Mouse (Mus musculus) liver, embryonic 14.5 days (tissue): ENCODE measurements around the gene Yy2.

Experiments used
- CTCF ChIP-seq: IDR thresholded peaks from 2 replicates; pipeline ENCODE4 v1.5.1; 2016; ENCODE audit warnings: antibody characterized with exemption, low read depth, control low read depth
- EP300 ChIP-seq: IDR thresholded peaks from 2 replicates; pipeline ENCODE4 v1.6.1; 2016; ENCODE audit warnings: antibody characterized with exemption, low read depth

DNA sequence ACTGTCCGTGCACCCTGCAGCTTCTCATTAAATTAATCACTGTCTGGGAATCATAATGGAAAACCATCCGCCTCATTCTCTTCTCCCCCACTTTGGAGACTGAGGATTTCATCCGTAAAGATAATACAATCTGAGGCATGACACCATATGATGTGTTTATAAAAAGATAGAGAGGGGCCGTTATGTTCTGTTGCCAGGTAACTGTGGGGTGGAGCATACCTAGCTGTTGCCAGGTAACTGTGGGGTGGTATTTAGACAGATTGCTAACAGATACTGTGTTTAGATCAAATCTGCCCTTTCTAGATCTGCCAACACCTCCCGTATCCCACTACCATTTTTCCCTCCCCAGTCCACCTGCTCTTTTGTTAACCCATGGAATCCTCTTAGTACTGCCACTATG is 18.2 kb upstream of the Yy2 start:
- TF ChIP-seq CTCF (no peak), EP300 (no peak)
